Mouse (Mus musculus): Measurements from ENCODE around the gene Slc39a13.

DNA sequence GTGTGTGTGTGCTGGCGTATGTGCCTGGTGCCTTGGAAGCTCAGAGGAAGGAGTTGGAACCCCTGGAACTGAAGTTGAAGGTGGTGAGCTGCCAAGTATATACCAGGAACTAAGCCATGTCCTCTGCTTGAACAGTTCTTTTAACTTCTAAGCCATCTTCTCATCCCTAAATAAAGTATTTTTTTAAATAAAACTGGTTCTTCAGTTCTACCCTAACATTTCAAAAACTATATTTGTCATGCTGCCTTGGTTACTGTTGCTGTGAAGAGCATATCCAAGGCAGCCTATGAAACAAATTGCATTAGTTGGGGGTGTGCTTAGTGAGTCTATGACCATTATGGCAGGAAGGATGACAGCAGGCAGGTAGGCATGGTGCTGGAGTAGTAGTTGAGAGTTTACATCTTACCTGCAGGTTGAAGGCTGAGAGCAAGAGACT is 45.1 kb downstream of the Slc39a13 start:
- TF ChIP-seq CTCF (IDR thresholded peaks at IDR 0.05; ENCODE audit: low read depth), result no peak
- TF ChIP-seq EP300 (optimal IDR thresholded peaks at IDR 0.05), result no peak
